Mouse (Mus musculus) heart, postnatal 0 days (tissue): ENCODE measurements around the gene Krtap12-1. TPM values are rescaled to one million over a fixed set of nuclear protein-coding genes. Genes with fewer than 3 reads are reported as not detected.
"Not testable (repeated sequence)": the region's sequence is repeated elsewhere in the genome, so short reads cannot be mapped to it uniquely, and the experiment has no call there.

Experiments used
- ATAC-seq: fragments of 200-750 bp; cut with Nextera tagmentation; 2 replicates; pipeline ENCODE4 v1.8.0; 2017; ENCODE audit warnings: low read depth, moderate number of reproducible peaks, moderate library complexity; ENCODE audit not compliant: insufficient read depth
- DNase-seq: peaks from one replicate; pipeline ENCODE4 v3.0.0-alpha.2; 2016; ENCODE audit warnings: low spot score
- H3K27ac ChIP-seq: fragments of 300-500 bp; sonication (generic); 2 replicates; pipeline ENCODE4 v1.5.1; 2014; ENCODE audit warnings: low read depth, mild to moderate bottlenecking
- H3K27me3 ChIP-seq: fragments of 300-500 bp; sonication (generic); 2 replicates; pipeline ENCODE4 v1.6.1; 2014; ENCODE audit warnings: low read length, mixed read lengths; ENCODE audit not compliant: control insufficient read depth, insufficient read depth
- H3K36me3 ChIP-seq: fragments of 300-500 bp; sonication (generic); replicated peaks from 2 replicates; pipeline ENCODE4 v1.6.1; 2014; ENCODE audit warnings: low read length, mixed read lengths; ENCODE audit not compliant: control insufficient read depth, insufficient read depth
- H3K4me1 ChIP-seq: fragments of 300-500 bp; sonication (generic); 2 replicates; pipeline ENCODE4 v1.6.1; 2014; ENCODE audit warnings: antibody characterized with exemption; ENCODE audit not compliant: control insufficient read depth, insufficient read depth
- H3K4me2 ChIP-seq: fragments of 300-500 bp; sonication (generic); 2 replicates; pipeline ENCODE4 v1.6.1; 2014; ENCODE audit warnings: low read depth, mild to moderate bottlenecking, low read length, moderate library complexity
- H3K4me3 ChIP-seq: fragments of 300-500 bp; sonication (generic); 2 replicates; pipeline ENCODE4 v1.5.1; 2014; ENCODE audit warnings: low read depth, low read length
- H3K9ac ChIP-seq: fragments of 300-500 bp; sonication (generic); replicated peaks from 2 replicates; pipeline ENCODE4 v1.6.1; 2014; ENCODE audit warnings: low read depth, low read length, mixed read lengths
- H3K9me3 ChIP-seq: fragments of 300-500 bp; sonication (generic); replicated peaks from 2 replicates; pipeline ENCODE4 v1.6.1; 2016; ENCODE audit warnings: low read length; ENCODE audit not compliant: control insufficient read depth
- CTCF ChIP-seq: IDR thresholded peaks from 2 replicates; pipeline ENCODE4 v1.5.1; 2016; ENCODE audit warnings: antibody characterized with exemption, control low read depth, low read depth
- EP300 ChIP-seq: IDR thresholded peaks from 2 replicates; pipeline ENCODE4 v1.6.1; 2016; ENCODE audit warnings: antibody characterized with exemption, low read depth
- WGBS: fragments of 180-500 bp; shearing (Covaris S2); extraction: QIAGEN DNeasy Blood & Tissue Kit; methylation state at CpG from one replicate; pipeline ENCODE4 v1.1.7; 2014; 5-methylcytosine and 5-hydroxymethylcytosine counted together
- polyA plus RNA-seq: library from polyadenylated mRNA; unstranded; fragments of >200 nt; fragmentation: Nextera tagmentation; extraction: Ambion mirVana; gene quantifications from 2 replicates; pipeline ENCODE4 v1.2.1, GENCODE M21; 2015
- total RNA-seq: library from RNA; depleted of rRNA; stranded (reverse); fragments of >200 nt; gene quantifications from 2 replicates; pipeline ENCODE4 v1.2.3, GENCODE M21; 2014; ENCODE audit warnings: low replicate concordance; rRNA removed

Krtap12-1 gene
- total and polyA plus RNA-seq, 2 experiments from 2014 or later, result not detected

GRCm38 (mm10) chr10:77752312-77752711 is 31.9 kb downstream of the Krtap12-1 start:
- not testable (repeated sequence) for DNase-seq, H3K9ac ChIP-seq, H3K9me3 ChIP-seq, ATAC-seq, H3K27me3 ChIP-seq, H3K4me2 ChIP-seq, H3K4me3 ChIP-seq, H3K4me1 ChIP-seq, H3K36me3 ChIP-seq, H3K27ac ChIP-seq
- WGBS, result 65% methylated on average over 3 of the region's 3 CpGs

DNA sequence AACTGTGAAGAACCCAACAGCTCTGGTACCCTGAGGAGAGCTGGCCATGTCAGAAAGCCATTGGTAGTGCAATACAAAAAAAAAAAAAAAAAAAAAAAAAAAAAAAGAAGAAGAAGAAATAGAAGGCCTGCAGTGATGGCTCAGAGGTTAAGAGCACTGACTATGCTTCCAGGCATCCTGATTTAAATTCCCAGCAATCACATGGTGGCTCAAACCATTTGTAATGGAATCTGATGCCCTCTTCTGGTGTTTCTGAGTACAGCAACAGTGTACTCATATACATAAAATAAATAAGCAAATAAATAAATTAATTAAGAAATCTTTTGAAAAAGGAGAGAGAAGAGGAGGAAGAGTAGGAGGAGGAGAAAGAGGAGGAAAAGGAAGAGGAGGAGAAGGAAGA is 33.0 kb downstream of the Krtap12-1 start:
- H3K9ac ChIP-seq, result no peak overlapping the region
- H3K9me3 ChIP-seq, result no peaks in the 10 kb centered on the region
- H3K27ac ChIP-seq, result no peak overlapping the region
- ATAC-seq, result no peak
- H3K4me1 ChIP-seq, result no peaks in the 10 kb centered on the region
- no peak overlapping the region for H3K4me2 ChIP-seq
- no peak overlapping the region for H3K4me3 ChIP-seq
- TF ChIP-seq CTCF, result no peak
- TF ChIP-seq EP300, result no peak
- no peak for DNase-seq
- H3K36me3 ChIP-seq, result no peaks in the 10 kb centered on the region
- H3K27me3 ChIP-seq, result no peaks in the 10 kb centered on the region

DNA sequence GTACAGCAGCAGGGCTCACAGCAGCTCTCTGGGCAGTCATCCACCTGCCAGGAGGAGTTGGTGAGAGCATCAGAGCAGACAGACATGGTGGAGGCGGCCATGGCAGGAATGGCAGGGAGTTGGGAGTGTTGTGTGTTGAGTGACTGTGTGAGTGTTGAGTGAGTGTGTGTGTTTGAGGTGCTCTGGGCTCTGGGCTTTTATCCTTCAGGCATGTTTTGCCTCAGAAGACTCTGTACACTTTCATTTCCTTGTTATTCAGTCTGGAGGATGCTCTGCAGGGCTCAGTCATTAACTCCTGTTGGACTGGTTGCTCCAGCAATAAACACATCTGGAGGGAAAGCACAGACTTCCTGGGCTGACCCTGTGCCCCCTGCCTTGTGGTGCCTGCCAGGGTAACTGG is 39.2 kb downstream of the Krtap12-1 start, which contains the start of gene Gm3233:
Gm3233 (minus strand) TSS at position 101 of the 400 bp plus-strand sequence.
- H3K9me3 ChIP-seq, H3K4me1 ChIP-seq, H3K9ac ChIP-seq, DNase-seq, ATAC-seq, H3K4me3 ChIP-seq, H3K36me3 ChIP-seq, H3K4me2 ChIP-seq, H3K27ac ChIP-seq, H3K27me3 ChIP-seq: not testable (repeated sequence)
- WGBS, result no CpG with 5 or more reads among the region's 1 CpGs

- ATAC-seq (no peak), DNase-seq (no peak)
- H3K27me3 ChIP-seq, result no peaks in the 10 kb centered on the region
- no peaks in the 10 kb centered on the region for H3K4me1 ChIP-seq
- no peak overlapping the region for H3K9ac ChIP-seq
- WGBS, result 64% methylated on average over 1 of the region's 1 CpGs
- TF ChIP-seq EP300 (no peak), CTCF (no peak)
- H3K4me2 ChIP-seq, result no peak overlapping the region
- H3K36me3 ChIP-seq, result no peaks in the 10 kb centered on the region
- H3K27ac ChIP-seq, result no peak overlapping the region
- H3K9me3 ChIP-seq, result no peaks in the 10 kb centered on the region
- H3K4me3 ChIP-seq, result no peak overlapping the region
Observed at GRCm38 (mm10) chr10:77769727-77770126, 49.3 kb downstream of the Krtap12-1 start.

Other genes starting within 250 kb of the Krtap12-1 start
Only the 30 nearest of the 31 such genes appear.
- 18.1 and 32.1 TPM in 2 replicates for gene Fam207a, start 204.8 kb upstream of the Krtap12-1 start, total RNA-seq
- 16.1 and 16.2 TPM in 2 replicates for gene Fam207a, start 204.8 kb upstream of the Krtap12-1 start, polyA plus RNA-seq
- gene Itgb2, start 190.3 kb upstream of the Krtap12-1 start, total RNA-seq, result 0.69 and 12.2 TPM in 2 replicates
- 1.4 and 1.5 TPM in 2 replicates for gene Itgb2, start 190.3 kb upstream of the Krtap12-1 start, polyA plus RNA-seq
- 117 and 163 TPM in 2 replicates for gene Pttg1ip, start 138.9 kb upstream of the Krtap12-1 start, total RNA-seq
- 117 and 119 TPM in 2 replicates for gene Pttg1ip, start 138.9 kb upstream of the Krtap12-1 start, polyA plus RNA-seq
- gene Sumo3, start 114.5 kb upstream of the Krtap12-1 start, total RNA-seq, result 112 and 128 TPM in 2 replicates
- gene Sumo3, start 114.5 kb upstream of the Krtap12-1 start, polyA plus RNA-seq, result 121 and 128 TPM in 2 replicates
- not detected in 2 replicates for gene Gm49325, start 114.4 kb upstream of the Krtap12-1 start, total RNA-seq
- gene Gm49325, start 114.4 kb upstream of the Krtap12-1 start, polyA plus RNA-seq, result 6.8 and 13.7 TPM in 2 replicates
- gene Ube2g2, start 98.3 kb upstream of the Krtap12-1 start, total RNA-seq, result 54.1 and 56.4 TPM in 2 replicates
- gene Ube2g2, start 98.3 kb upstream of the Krtap12-1 start, polyA plus RNA-seq, result 69.7 and 71.8 TPM in 2 replicates
- gene Tspear, start 34.0 kb upstream of the Krtap12-1 start, total RNA-seq, result 1.1 TPM in 1 of 2 replicates, not detected in the other
- not detected in 2 replicates for gene Tspear, start 34.0 kb upstream of the Krtap12-1 start, polyA plus RNA-seq
- not detected in 2 replicates for gene Gm19402, start 29.8 kb upstream of the Krtap12-1 start, total RNA-seq
- gene Gm19402, start 29.8 kb upstream of the Krtap12-1 start, polyA plus RNA-seq, result not detected in 2 replicates
- gene Gm9508, start 23.4 kb upstream of the Krtap12-1 start, total RNA-seq, result not detected in 2 replicates
- gene Gm9508, start 23.4 kb upstream of the Krtap12-1 start, polyA plus RNA-seq, result not detected in 2 replicates
- gene Gm10272, start 14.0 kb upstream of the Krtap12-1 start, total RNA-seq, result not detected in 2 replicates
- gene Gm10272, start 14.0 kb upstream of the Krtap12-1 start, polyA plus RNA-seq, result not detected in 2 replicates
- not detected in 2 replicates for gene Gm10024, start 9.1 kb upstream of the Krtap12-1 start, total RNA-seq
- gene Gm10024, start 9.1 kb upstream of the Krtap12-1 start, polyA plus RNA-seq, result not detected in 2 replicates
- gene Gm10142, start 4.8 kb upstream of the Krtap12-1 start, total RNA-seq, result not detected in 2 replicates
- gene Gm10142, start 4.8 kb upstream of the Krtap12-1 start, polyA plus RNA-seq, result not detected in 2 replicates
- not detected in 2 replicates for gene Gm10100, start 5.9 kb downstream of the Krtap12-1 start, total RNA-seq
- gene Gm10100, start 5.9 kb downstream of the Krtap12-1 start, polyA plus RNA-seq, result not detected in 2 replicates
- gene Gm18596, start 22.0 kb downstream of the Krtap12-1 start, total RNA-seq, result not detected in 2 replicates
- not detected in 2 replicates for gene Gm18596, start 22.0 kb downstream of the Krtap12-1 start, polyA plus RNA-seq
- gene Gm9736, start 30.8 kb downstream of the Krtap12-1 start, total RNA-seq, result not detected in 2 replicates
- gene Gm9736, start 30.8 kb downstream of the Krtap12-1 start, polyA plus RNA-seq, result not detected in 2 replicates
- not detected in 2 replicates for gene Gm3233, start 39.1 kb downstream of the Krtap12-1 start, total RNA-seq
- gene Gm3233, start 39.1 kb downstream of the Krtap12-1 start, polyA plus RNA-seq, result not detected in 2 replicates
- gene Gm3238, start 50.7 kb downstream of the Krtap12-1 start, total RNA-seq, result not detected in 2 replicates
- not detected in 2 replicates for gene Gm3238, start 50.7 kb downstream of the Krtap12-1 start, polyA plus RNA-seq
- gene Gm7138, start 56.3 kb downstream of the Krtap12-1 start, total RNA-seq, result not detected in 2 replicates
- gene Gm7138, start 56.3 kb downstream of the Krtap12-1 start, polyA plus RNA-seq, result not detected in 2 replicates
- not detected in 2 replicates for gene Gm3250, start 61.9 kb downstream of the Krtap12-1 start, total RNA-seq
- gene Gm3250, start 61.9 kb downstream of the Krtap12-1 start, polyA plus RNA-seq, result not detected in 2 replicates
- not detected in 2 replicates for gene Gm7137, start 67.6 kb downstream of the Krtap12-1 start, total RNA-seq
- gene Gm7137, start 67.6 kb downstream of the Krtap12-1 start, polyA plus RNA-seq, result not detected in 2 replicates
- not detected in 2 replicates for gene Gm9639, start 74.5 kb downstream of the Krtap12-1 start, total RNA-seq
- gene Gm9639, start 74.5 kb downstream of the Krtap12-1 start, polyA plus RNA-seq, result not detected in 2 replicates
- gene Gm19668, start 78.5 kb downstream of the Krtap12-1 start, total RNA-seq, result not detected in 2 replicates
- gene Gm19668, start 78.5 kb downstream of the Krtap12-1 start, polyA plus RNA-seq, result not detected in 2 replicates
- gene Gm9507, start 91.2 kb downstream of the Krtap12-1 start, total RNA-seq, result not detected in 2 replicates
- not detected in 2 replicates for gene Gm9507, start 91.2 kb downstream of the Krtap12-1 start, polyA plus RNA-seq
- not detected in 2 replicates for gene Gm2696, start 94.1 kb downstream of the Krtap12-1 start, total RNA-seq
- not detected in 2 replicates for gene Gm2696, start 94.1 kb downstream of the Krtap12-1 start, polyA plus RNA-seq
- gene Krtap10-4, start 106.5 kb downstream of the Krtap12-1 start, total RNA-seq, result not detected in 2 replicates
- gene Krtap10-4, start 106.5 kb downstream of the Krtap12-1 start, polyA plus RNA-seq, result not detected in 2 replicates
- gene Krtap10-10, start 115.3 kb downstream of the Krtap12-1 start, total RNA-seq, result not detected in 2 replicates
- not detected in 2 replicates for gene Krtap10-10, start 115.3 kb downstream of the Krtap12-1 start, polyA plus RNA-seq
- not detected in 2 replicates for gene Gm36176, start 126.2 kb downstream of the Krtap12-1 start, total RNA-seq
- gene Gm36176, start 126.2 kb downstream of the Krtap12-1 start, polyA plus RNA-seq, result not detected in 2 replicates
- gene Gm10318, start 132.3 kb downstream of the Krtap12-1 start, total RNA-seq, result not detected in 2 replicates
- not detected in 2 replicates for gene Gm10318, start 132.3 kb downstream of the Krtap12-1 start, polyA plus RNA-seq
- not detected in 2 replicates for gene Gm3285, start 141.4 kb downstream of the Krtap12-1 start, total RNA-seq
- not detected in 2 replicates for gene Gm3285, start 141.4 kb downstream of the Krtap12-1 start, polyA plus RNA-seq
- gene Lrrc3, start 181.9 kb downstream of the Krtap12-1 start, total RNA-seq, result 0.08 and 2.5 TPM in 2 replicates
- gene Lrrc3, start 181.9 kb downstream of the Krtap12-1 start, polyA plus RNA-seq, result 0.54 and 0.63 TPM in 2 replicates